Mouse (Mus musculus) kidney, embryonic 15.5 days (tissue): Measurements from ENCODE around the gene 1700025G04Rik. TPM values are rescaled to one million over a fixed set of nuclear protein-coding genes. Genes with fewer than 3 reads are reported as not detected.

Experiments used
- ATAC-seq: fragments of 200-750 bp; cut with Nextera tagmentation; replicated peaks from 2 replicates; pipeline ENCODE4 v1.8.0; 2017; ENCODE audit warnings: moderate TSS enrichment; ENCODE audit not compliant: low FRiP score
- H3K27ac ChIP-seq: fragments of 300-500 bp; sonication (generic); 2 replicates; pipeline ENCODE4 v1.5.1; 2015; ENCODE audit warnings: mild to moderate bottlenecking, inconsistent platforms
- H3K27me3 ChIP-seq: fragments of 300-500 bp; sonication (generic); 2 replicates; pipeline ENCODE4 v1.6.1; 2015; ENCODE audit warnings: inconsistent platforms
- H3K36me3 ChIP-seq: fragments of 300-500 bp; sonication (generic); 2 replicates; pipeline ENCODE4 v1.6.1; 2015; ENCODE audit warnings: inconsistent platforms
- H3K4me1 ChIP-seq: fragments of 300-500 bp; sonication (generic); 2 replicates; pipeline ENCODE4 v1.6.1; 2015; ENCODE audit warnings: inconsistent platforms
- H3K4me2 ChIP-seq: fragments of 300-500 bp; sonication (generic); 2 replicates; pipeline ENCODE4 v1.6.1; 2015; ENCODE audit warnings: moderate library complexity, mild to moderate bottlenecking, inconsistent platforms
- H3K4me3 ChIP-seq: fragments of 300-500 bp; sonication (generic); replicated peaks from 2 replicates; pipeline ENCODE4 v1.5.1; 2015; ENCODE audit warnings: mild to moderate bottlenecking, inconsistent platforms
- H3K9ac ChIP-seq: fragments of 300-500 bp; sonication (generic); 2 replicates; pipeline ENCODE4 v1.6.1; 2015; ENCODE audit warnings: mild to moderate bottlenecking, inconsistent platforms
- H3K9me3 ChIP-seq: fragments of 300-500 bp; sonication (generic); replicated peaks from 2 replicates; pipeline ENCODE4 v1.6.1; 2016; ENCODE audit warnings: inconsistent platforms
- WGBS: fragments of 180-500 bp; shearing (Covaris S2); methylation state at CpG from one replicate; pipeline ENCODE4 v1.1.7; 2015; ENCODE audit warnings: mixed read lengths; 5-methylcytosine and 5-hydroxymethylcytosine counted together
- polyA plus RNA-seq: library from polyadenylated mRNA; unstranded; fragments of >200 nt; fragmentation: Nextera tagmentation; extraction: Ambion mirVana; gene quantifications from 2 replicates; pipeline ENCODE4 v1.2.1, GENCODE M21; 2015

Gene 1700025G04Rik
- polyA plus RNA-seq, 1 experiment from 2014 or later = 17.2 TPM

GRCm38 (mm10) chr1:151985056-151985455 lies 104.9 kb downstream of the 1700025G04Rik start:
- Histone ChIP-seq H3K4me2 (no peak overlapping the region), H3K4me1 (peaks cover 19% of the 10 kb centered on the region), H3K9ac (no peak overlapping the region), H3K4me3 (no peak overlapping the region), H3K9me3 (no peaks in the 10 kb centered on the region), H3K36me3 (no peaks in the 10 kb centered on the region), H3K27ac (no peak overlapping the region), H3K27me3 (no peaks in the 10 kb centered on the region)
- no peak for ATAC-seq
- WGBS = 95% methylated on average over 1 of the region's 1 CpGs

GRCm38 (mm10) chr1:151983991-151984390 lies 105.9 kb downstream of the 1700025G04Rik start:
- Histone ChIP-seq H3K27ac (no peak overlapping the region), H3K4me2 (no peak overlapping the region), H3K4me1 (peaks cover 11% of the 10 kb centered on the region), H3K9me3 (no peaks in the 10 kb centered on the region), H3K27me3 (no peaks in the 10 kb centered on the region), H3K4me3 (no peak overlapping the region), H3K9ac (no peak overlapping the region), H3K36me3 (no peaks in the 10 kb centered on the region)
- WGBS = 70% methylated on average over 4 of the region's 4 CpGs
- ATAC-seq = no peak

GRCm38 (mm10) chr1:151980498-151980897 lies 109.4 kb downstream of the 1700025G04Rik start:
- Histone ChIP-seq H3K36me3 (no peaks in the 10 kb centered on the region), H3K9ac (no peak overlapping the region), H3K4me1 (peaks cover 14% of the 10 kb centered on the region), H3K4me3 (no peak overlapping the region), H3K27me3 (no peaks in the 10 kb centered on the region), H3K27ac (0 out of 2 replicates have a peak overlapping the region, but pooled peaks have one; percentile 1), H3K9me3 (no peaks in the 10 kb centered on the region), H3K4me2 (no peak overlapping the region)
- no peak for ATAC-seq
- WGBS = 84% methylated on average over 7 of the region's 7 CpGs

GRCm38 (mm10) chr1:151979803-151980456 lies 110.0 kb downstream of the 1700025G04Rik start:
- Histone ChIP-seq H3K4me2 (no peak overlapping the region), H3K4me1 (peaks cover 20% of the 10 kb centered on the region), H3K4me3 (no peak overlapping the region), H3K27me3 (no peaks in the 10 kb centered on the region), H3K27ac (0 out of 2 replicates have a peak overlapping the region, but pooled peaks have one; percentile 1), H3K9me3 (no peaks in the 10 kb centered on the region), H3K36me3 (no peaks in the 10 kb centered on the region), H3K9ac (no peak overlapping the region)
- 77% methylated on average over 13 of the region's 13 CpGs for WGBS
- no peak for ATAC-seq

- ATAC-seq = no peak
- 87% methylated on average over 15 of the region's 15 CpGs for WGBS
- Histone ChIP-seq H3K9me3 (no peaks in the 10 kb centered on the region), H3K27me3 (no peaks in the 10 kb centered on the region), H3K4me2 (no peak overlapping the region), H3K4me3 (no peak overlapping the region), H3K27ac (no peak overlapping the region), H3K4me1 (peaks cover 22% of the 10 kb centered on the region), H3K9ac (no peak overlapping the region), H3K36me3 (no peaks in the 10 kb centered on the region)
Measured at GRCm38 (mm10) chr1:151978751-151979150, 111.2 kb downstream of the 1700025G04Rik start.

- Histone ChIP-seq H3K4me2 (no peak overlapping the region), H3K4me3 (no peak overlapping the region), H3K9me3 (no peaks in the 10 kb centered on the region), H3K36me3 (no peaks in the 10 kb centered on the region), H3K9ac (no peak overlapping the region), H3K27ac (no peak overlapping the region), H3K4me1 (peaks cover 26% of the 10 kb centered on the region), H3K27me3 (no peaks in the 10 kb centered on the region)
- ATAC-seq = peak; percentile 49
- 74% methylated on average over 5 of the region's 5 CpGs for WGBS
Measured at GRCm38 (mm10) chr1:151977596-151977995, 112.3 kb downstream of the 1700025G04Rik start.

GRCm38 (mm10) chr1:151976850-151977249 lies 113.1 kb downstream of the 1700025G04Rik start:
- H3K4me3 ChIP-seq = no peak overlapping the region

GRCm38 (mm10) chr1:151975418-151976379 lies 114.2 kb downstream of the 1700025G04Rik start:
- H3K36me3 ChIP-seq = no peaks in the 10 kb centered on the region
- ATAC-seq = peak; percentile 50; the same call in 1 of the 2 replicates
- H3K4me3 ChIP-seq = no peak overlapping the region
- WGBS = 53% methylated on average over 17 of the region's 17 CpGs
- peaks cover 26% of the 10 kb centered on the region for H3K4me1 ChIP-seq
- H3K9ac ChIP-seq = no peak overlapping the region
- no peak overlapping the region for H3K27ac ChIP-seq
- no peaks in the 10 kb centered on the region for H3K9me3 ChIP-seq
- H3K4me2 ChIP-seq = no peak overlapping the region
- no peaks in the 10 kb centered on the region for H3K27me3 ChIP-seq

More at GRCm38 (mm10) chr1:151976850-151977249, 113.1 kb downstream of the 1700025G04Rik start:
- no peak overlapping the region for H3K27ac ChIP-seq
- WGBS = 77% methylated on average over 3 of the region's 3 CpGs
- H3K36me3 ChIP-seq = no peaks in the 10 kb centered on the region
- ATAC-seq = no peak
- H3K4me1 ChIP-seq = peaks cover 26% of the 10 kb centered on the region
- no peak overlapping the region for H3K9ac ChIP-seq
- H3K4me2 ChIP-seq = no peak overlapping the region
- H3K27me3 ChIP-seq = no peaks in the 10 kb centered on the region
- H3K9me3 ChIP-seq = no peaks in the 10 kb centered on the region

GRCm38 (mm10) chr1:151974887-151975286 lies 115.0 kb downstream of the 1700025G04Rik start:
- no peak for ATAC-seq
- Histone ChIP-seq H3K4me2 (no peak overlapping the region), H3K27ac (no peak overlapping the region), H3K27me3 (no peaks in the 10 kb centered on the region), H3K4me3 (no peak overlapping the region), H3K9me3 (no peaks in the 10 kb centered on the region), H3K9ac (no peak overlapping the region), H3K4me1 (peaks cover 26% of the 10 kb centered on the region), H3K36me3 (no peaks in the 10 kb centered on the region)
- 84% methylated on average over 8 of the region's 8 CpGs for WGBS

GRCm38 (mm10) chr1:151974424-151974823 lies 115.5 kb downstream of the 1700025G04Rik start:
- no peaks in the 10 kb centered on the region for H3K9me3 ChIP-seq
- no peak overlapping the region for H3K4me3 ChIP-seq
- 91% methylated on average over 7 of the region's 7 CpGs for WGBS
- no peaks in the 10 kb centered on the region for H3K36me3 ChIP-seq
- no peak overlapping the region for H3K4me2 ChIP-seq
- H3K4me1 ChIP-seq = peaks cover 26% of the 10 kb centered on the region
- no peaks in the 10 kb centered on the region for H3K27me3 ChIP-seq
- H3K9ac ChIP-seq = no peak overlapping the region
- no peak overlapping the region for H3K27ac ChIP-seq
- ATAC-seq = no peak

- Histone ChIP-seq H3K4me2 (no peak overlapping the region), H3K4me3 (no peak overlapping the region), H3K9me3 (no peaks in the 10 kb centered on the region), H3K36me3 (no peaks in the 10 kb centered on the region), H3K9ac (no peak overlapping the region), H3K27ac (no peak overlapping the region), H3K27me3 (no peaks in the 10 kb centered on the region), H3K4me1 (peaks cover 24% of the 10 kb centered on the region)
- no peak for ATAC-seq
- 69% methylated on average over 5 of the region's 5 CpGs for WGBS
Measured at GRCm38 (mm10) chr1:151973110-151973700, 116.7 kb downstream of the 1700025G04Rik start.

GRCm38 (mm10) chr1:151971581-151971980 lies 118.3 kb downstream of the 1700025G04Rik start:
- Histone ChIP-seq H3K4me1 (peaks cover 27% of the 10 kb centered on the region), H3K27ac (no peak overlapping the region), H3K4me2 (no peak overlapping the region), H3K9me3 (no peaks in the 10 kb centered on the region), H3K4me3 (no peak overlapping the region), H3K36me3 (no peaks in the 10 kb centered on the region), H3K9ac (no peak overlapping the region), H3K27me3 (no peaks in the 10 kb centered on the region)
- no peak for ATAC-seq
- WGBS = 79% methylated on average over 2 of the region's 2 CpGs
